Mouse (Mus musculus) liver, adult 2 months (tissue): ENCODE results near the gene Slc7a5. TPM values are rescaled to one million over a fixed set of nuclear protein-coding genes. Genes with fewer than 3 reads are reported as not detected.

Source experiments
- DNase-seq: peaks from one replicate; pipeline ENCODE4 v3.0.0-alpha.2; 2011; ENCODE audit warnings: low read depth, low spot score; ENCODE audit errors: extremely low read depth
- H3K27ac ChIP-seq: fragments of 200-500 bp; replicated peaks from 2 replicates; pipeline ENCODE4 v1.5.1; 2012; ENCODE audit warnings: low read depth, mild to moderate bottlenecking, control low read depth, inconsistent platforms, low read length; ENCODE audit not compliant: insufficient read depth
- H3K27me3 ChIP-seq: fragments of 200-500 bp; 2 replicates; pipeline ENCODE4 v1.6.1; 2012; ENCODE audit warnings: mild to moderate bottlenecking, moderate library complexity, low read length, inconsistent platforms; ENCODE audit not compliant: control insufficient read depth, insufficient read depth
- H3K36me3 ChIP-seq: fragments of 200-500 bp; 2 replicates; pipeline ENCODE4 v1.6.1; 2012; ENCODE audit warnings: low read length, inconsistent platforms; ENCODE audit not compliant: control insufficient read depth, insufficient read depth
- H3K4me1 ChIP-seq: fragments of 200-500 bp; 2 replicates; pipeline ENCODE4 v1.6.1; 2011; ENCODE audit warnings: low read length; ENCODE audit not compliant: control insufficient read depth, insufficient read depth
- H3K4me3 ChIP-seq: fragments of 200-500 bp; 2 replicates; pipeline ENCODE4 v1.5.1; 2011; ENCODE audit warnings: low read depth, mild to moderate bottlenecking, control low read depth, low read length, moderate library complexity; ENCODE audit not compliant: insufficient read depth
- H3K79me2 ChIP-seq: fragments of 200-500 bp; 2 replicates; pipeline ENCODE4 v1.6.1; 2012; ENCODE audit warnings: inconsistent platforms, mild to moderate bottlenecking, low read length, moderate library complexity; ENCODE audit not compliant: control insufficient read depth, insufficient read depth
- H3K9ac ChIP-seq: fragments of 200-500 bp; 2 replicates; pipeline ENCODE4 v1.6.1; 2012; ENCODE audit warnings: low read depth, mild to moderate bottlenecking, control low read depth, inconsistent platforms, low read length
- CTCF ChIP-seq: fragments of 200-500 bp; IDR thresholded peaks from 2 replicates; pipeline ENCODE4 v1.5.1; 2011; ENCODE audit warnings: low read depth, low read length, control low read depth
- POLR2A ChIP-seq: fragments of 200-500 bp; IDR thresholded peaks from 2 replicates; pipeline ENCODE4 v1.6.1; 2011; ENCODE audit warnings: low read length, control low read depth; ENCODE audit not compliant: insufficient read depth; ENCODE audit errors: extremely low read depth
- WGBS: fragments of 180-500 bp; shearing (Covaris S2); methylation state at CpG from one replicate; pipeline ENCODE4 v1.1.7; 2018; 5-methylcytosine and 5-hydroxymethylcytosine counted together
- polyA plus RNA-seq: library from polyadenylated mRNA; depleted of rRNA; stranded (reverse); fragments of >200 nt; gene quantifications from 2 replicates; pipeline ENCODE4 v1.2.3, GENCODE M21; 2012
- total RNA-seq: library from RNA; depleted of rRNA; stranded (reverse); fragments of >200 nt; gene quantifications from 2 replicates; pipeline ENCODE4 v1.2.3, GENCODE M21; 2014

The Slc7a5 gene
- total and polyA plus RNA-seq, 2 experiments, result 1.1 to 4.5 TPM

- 16% methylated on average over 6 of the region's 6 CpGs for WGBS
- Histone ChIP-seq H3K9ac (no peak overlapping the region), H3K27ac (no peak overlapping the region), H3K4me1 (peaks cover 3% of the 10 kb centered on the region; the same call in 1 of the 2 replicates), H3K79me2 (no peaks in the 10 kb centered on the region), H3K27me3 (no peaks in the 10 kb centered on the region), H3K36me3 (no peaks in the 10 kb centered on the region), H3K4me3 (no peak overlapping the region)
- DNase-seq, result peak; percentile 51
- TF ChIP-seq POLR2A (no peak), CTCF (peak; percentile 95)
Measured at GRCm38 (mm10) chr8:121850018-121850417, 57.5 kb downstream of the Slc7a5 start.

DNA sequence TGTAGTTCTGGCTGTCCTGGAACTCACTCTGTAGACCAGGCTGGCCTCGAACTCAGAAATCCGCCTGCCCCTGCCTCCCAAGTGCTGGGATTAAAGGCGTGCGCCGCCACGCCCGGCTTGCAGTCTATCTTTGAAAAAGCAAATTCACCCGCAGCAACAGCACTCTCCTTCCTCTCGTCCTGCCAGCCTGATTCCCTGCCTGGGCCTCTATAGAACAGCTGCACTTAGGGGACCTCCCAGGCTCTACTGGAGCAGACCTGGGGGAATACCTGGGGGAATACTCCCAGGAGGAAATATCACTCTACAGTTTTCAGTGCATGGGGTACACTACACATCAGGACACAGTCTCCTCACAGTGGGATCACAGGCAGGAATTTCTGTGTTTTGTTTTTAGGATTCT is 58.2 kb downstream of the Slc7a5 start:
- Histone ChIP-seq H3K4me3 (no peak overlapping the region), H3K9ac (no peak overlapping the region), H3K27me3 (no peaks in the 10 kb centered on the region), H3K27ac (no peak overlapping the region), H3K4me1 (peaks cover 3% of the 10 kb centered on the region; the same call in 1 of the 2 replicates), H3K79me2 (no peaks in the 10 kb centered on the region), H3K36me3 (no peaks in the 10 kb centered on the region)
- no peak for DNase-seq
- 87% methylated on average over 7 of the region's 9 CpGs for WGBS
- TF ChIP-seq POLR2A, result no peak
- no peak for TF ChIP-seq CTCF

DNA sequence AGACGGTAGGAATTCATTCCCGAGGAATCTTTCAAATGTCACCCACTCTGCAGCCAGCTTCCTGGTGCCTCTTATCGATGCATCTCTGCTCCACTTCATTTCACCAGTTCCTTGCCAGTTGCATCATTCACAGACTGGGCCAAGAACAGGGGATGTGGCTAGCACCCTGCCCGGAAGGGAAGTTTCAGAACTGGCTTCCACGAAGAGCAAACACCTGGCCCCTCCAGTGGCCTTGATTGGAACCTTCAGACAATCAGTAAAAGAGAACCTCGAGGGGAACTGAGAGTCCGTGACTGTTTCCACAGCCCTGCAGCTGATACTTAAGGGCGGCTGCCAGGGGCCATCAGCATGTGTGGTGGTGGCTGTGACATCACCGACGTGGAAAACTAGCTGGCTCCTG is 59.0 kb downstream of the Slc7a5 start:
- no peak overlapping the region for H3K27ac ChIP-seq
- H3K4me3 ChIP-seq, result no peak overlapping the region
- peaks cover 3% of the 10 kb centered on the region; the same call in 1 of the 2 replicates for H3K4me1 ChIP-seq
- no peak overlapping the region for H3K9ac ChIP-seq
- no peaks in the 10 kb centered on the region for H3K27me3 ChIP-seq
- H3K36me3 ChIP-seq, result no peaks in the 10 kb centered on the region
- no peaks in the 10 kb centered on the region for H3K79me2 ChIP-seq
- no peak for DNase-seq
- TF ChIP-seq POLR2A (no peak), CTCF (no peak)
- WGBS, result 69% methylated on average over 10 of the region's 10 CpGs

DNA sequence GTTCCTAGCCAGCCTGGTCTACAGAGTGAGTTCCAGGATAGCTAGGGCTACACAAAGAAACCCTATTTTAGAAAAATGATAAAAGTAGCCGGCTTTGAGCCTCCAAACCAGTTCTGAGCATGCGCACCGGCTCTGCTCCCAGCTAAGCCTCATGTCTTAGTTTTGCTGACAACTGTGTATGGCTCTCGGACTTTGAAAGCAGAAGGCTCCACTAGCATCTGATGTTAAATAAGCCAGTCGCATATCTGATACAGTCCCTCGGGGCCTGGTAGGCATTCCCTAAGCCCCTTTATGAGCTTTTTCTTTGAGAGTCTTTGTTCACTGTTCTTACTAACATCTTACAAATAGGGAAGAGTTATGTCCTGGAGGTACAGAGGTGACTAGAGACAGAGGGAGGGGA is 59.5 kb downstream of the Slc7a5 start:
- H3K27ac ChIP-seq, result no peak overlapping the region
- no peaks in the 10 kb centered on the region for H3K36me3 ChIP-seq
- WGBS, result 84% methylated on average over 6 of the region's 6 CpGs

GRCm38 (mm10) chr8:121847261-121847822 is 60.2 kb downstream of the Slc7a5 start:
- Histone ChIP-seq H3K27ac (no peak overlapping the region), H3K4me1 (peaks cover 3% of the 10 kb centered on the region; the same call in 1 of the 2 replicates), H3K27me3 (no peaks in the 10 kb centered on the region), H3K9ac (no peak overlapping the region), H3K4me3 (no peak overlapping the region), H3K79me2 (no peaks in the 10 kb centered on the region), H3K36me3 (no peaks in the 10 kb centered on the region)
- no peak for DNase-seq
- 43% methylated on average over 10 of the region's 10 CpGs for WGBS
- TF ChIP-seq POLR2A (no peak), CTCF (no peak)

More for the DNA sequence above, 59.5 kb downstream of the Slc7a5 start:
- no peak for DNase-seq
- Histone ChIP-seq H3K27me3 (no peaks in the 10 kb centered on the region), H3K4me3 (no peak overlapping the region), H3K9ac (no peak overlapping the region), H3K79me2 (no peaks in the 10 kb centered on the region), H3K4me1 (peaks cover 3% of the 10 kb centered on the region; the same call in 1 of the 2 replicates)
- TF ChIP-seq POLR2A (no peak), CTCF (no peak)

DNA sequence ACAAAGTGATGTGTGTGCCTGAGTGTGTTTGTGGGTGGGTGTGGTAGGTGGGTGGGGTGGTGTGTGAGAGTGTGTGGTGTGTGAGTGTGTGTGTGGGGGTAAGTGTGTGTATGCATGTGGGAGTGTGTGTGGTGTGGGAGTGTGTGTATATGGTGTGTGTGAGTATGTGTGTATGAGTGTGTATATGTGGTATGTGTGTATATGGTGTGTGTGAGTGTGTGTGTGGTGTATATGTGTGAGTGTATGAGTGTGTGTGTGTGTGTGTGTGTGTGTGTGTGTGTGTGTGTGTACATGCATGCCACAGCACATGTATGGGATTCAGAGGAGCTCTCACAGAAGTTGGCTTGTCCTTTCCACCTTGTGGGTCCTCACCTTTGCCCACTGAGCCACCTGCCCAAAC is 60.7 kb downstream of the Slc7a5 start:
- no peaks in the 10 kb centered on the region for H3K79me2 ChIP-seq
- H3K4me3 ChIP-seq, result no peak overlapping the region
- no peaks in the 10 kb centered on the region for H3K27me3 ChIP-seq
- H3K27ac ChIP-seq, result no peak overlapping the region
- TF ChIP-seq POLR2A (no peak), CTCF (no peak)
- H3K36me3 ChIP-seq, result no peaks in the 10 kb centered on the region
- H3K4me1 ChIP-seq, result peaks cover 3% of the 10 kb centered on the region; the same call in 1 of the 2 replicates
- DNase-seq, result no peak
- no peak overlapping the region for H3K9ac ChIP-seq
